Mouse (Mus musculus): ENCODE data around the gene Eif4e. TPM values are rescaled to one million over a fixed set of nuclear protein-coding genes. Genes with fewer than 3 reads are reported as not detected.

Eif4e gene
- polyA plus RNA-seq, 1 experiment from 2014 or later: 313 TPM

DNA sequence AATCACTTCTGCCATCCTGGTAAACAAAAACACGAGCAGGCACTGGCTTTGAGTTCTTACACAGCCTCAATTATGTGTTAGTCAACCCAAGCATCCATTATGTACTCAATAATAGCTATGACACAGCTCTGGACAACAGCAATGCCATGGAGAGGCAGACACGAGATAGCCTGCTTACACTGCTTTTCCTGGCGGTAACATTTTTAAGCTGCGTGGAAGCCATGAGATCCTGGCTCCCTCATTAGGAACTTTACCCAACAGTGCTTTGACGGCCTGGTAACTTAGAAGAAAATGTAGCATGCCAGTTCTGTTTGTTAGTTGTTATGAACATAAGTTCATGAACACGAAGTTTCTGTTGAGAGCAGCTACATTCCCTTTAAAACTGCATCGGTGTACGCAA, 485 bp upstream of the Eif4e start:
- Histone ChIP-seq H3K4me3 (replicated peaks) (no peak overlapping the region), H3K27me3 (replicated peaks) (no peaks in the 10 kb centered on the region), H3K36me3 (no peaks in the 10 kb centered on the region), H3K9ac (peak overlapping the region; percentile 67; the same call in 1 of the 2 replicates), H3K9me3 (no peaks in the 10 kb centered on the region), H3K4me2 (no peak overlapping the region), H3K27ac (no peak overlapping the region; the same call in 1 of the 2 replicates), H3K4me1 (peaks cover 5% of the 10 kb centered on the region)
- 70% methylated on average over 8 of the region's 8 CpGs for WGBS
- ATAC-seq (ENCODE audit: insufficient read depth, low FRiP score, low read depth): no peak

DNA sequence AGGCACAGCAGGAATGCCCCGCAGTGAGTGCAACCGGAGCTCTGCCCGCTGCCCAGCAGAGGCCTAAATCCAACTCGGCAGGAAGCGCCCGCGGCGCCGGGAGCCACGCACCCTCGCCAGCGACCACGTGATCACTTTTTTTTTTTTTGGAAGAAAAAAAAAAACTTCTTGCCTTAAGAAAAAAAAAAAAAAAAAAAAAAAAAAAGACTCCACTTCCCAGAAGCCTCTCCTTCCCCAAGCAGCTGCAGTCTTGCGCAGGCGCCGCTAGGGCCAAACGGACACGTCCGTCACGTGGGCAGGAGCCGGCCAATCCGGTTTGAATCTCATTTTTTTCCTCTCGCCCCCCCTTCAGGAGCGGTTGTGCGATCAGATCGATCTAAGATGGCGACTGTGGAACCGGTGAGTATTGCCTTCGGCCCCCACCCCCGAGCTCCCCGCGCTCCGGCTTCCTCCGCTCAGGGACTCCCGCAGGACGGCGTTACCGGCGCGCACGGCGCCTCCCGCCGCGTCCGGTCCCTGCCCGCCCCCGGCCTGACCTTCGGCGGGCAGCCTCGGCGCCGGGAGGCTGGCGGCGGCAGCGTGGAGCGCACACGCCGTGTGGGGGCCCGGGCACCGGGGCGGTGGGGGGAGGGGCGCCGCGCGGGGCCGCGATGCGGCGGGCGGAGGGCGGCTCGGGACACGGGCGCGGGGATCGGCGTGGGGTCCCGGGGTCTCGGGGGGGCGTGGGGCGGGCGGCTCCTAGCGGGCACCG, 1.1 kb downstream of the Eif4e start:
- Histone ChIP-seq H3K9ac (peak overlapping the region; percentile 80), H3K4me3 (replicated peaks) (peak overlapping the region; percentile 89), H3K4me1 (peaks cover 15% of the 10 kb centered on the region), H3K27ac (peak overlapping the region; percentile 95), H3K4me2 (peak overlapping the region; percentile 90), H3K9me3 (no peaks in the 10 kb centered on the region), H3K27me3 (replicated peaks) (no peaks in the 10 kb centered on the region), H3K36me3 (no peaks in the 10 kb centered on the region)
- peak; percentile 97 for ATAC-seq (ENCODE audit: insufficient read depth, low FRiP score, low read depth)
- WGBS: 1% methylated on average over 80 of the region's 85 CpGs

DNA sequence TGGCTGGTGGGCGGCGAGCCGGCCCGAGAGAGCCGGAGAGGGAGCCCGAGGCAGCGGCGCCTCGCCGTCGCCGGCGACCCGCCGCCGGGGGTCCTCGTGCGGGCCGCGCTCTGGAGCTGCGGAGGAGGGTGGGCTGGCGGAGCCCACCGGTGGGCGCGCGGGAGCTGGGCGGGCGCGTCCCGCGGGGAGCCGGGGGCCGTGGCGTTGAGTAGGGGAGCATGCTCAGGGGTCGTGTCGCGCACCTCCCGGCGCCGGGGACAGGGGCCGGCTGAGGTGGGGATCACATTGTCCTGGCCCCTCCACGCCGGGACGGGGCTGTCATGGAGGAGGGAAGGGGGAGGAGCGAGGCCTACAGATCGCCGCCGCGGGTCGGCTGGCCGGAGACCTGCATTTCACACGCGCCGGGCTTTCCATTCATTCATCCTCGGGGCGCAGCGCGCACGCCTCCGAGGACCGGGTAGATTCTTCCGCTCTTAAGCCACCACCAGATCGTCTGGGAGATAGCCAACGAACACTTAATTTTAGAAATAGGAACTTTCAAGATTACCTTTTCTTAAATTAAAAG, 1.8 kb downstream of the Eif4e start:
- H3K4me2 ChIP-seq: peak overlapping the region; percentile 68

GRCm38 (mm10) chr3:138528265-138528664, 2.3 kb downstream of the Eif4e start:
- WGBS: 2% methylated on average over 16 of the region's 16 CpGs
- H3K4me3 ChIP-seq (replicated peaks): peak overlapping the region; percentile 89

More for the DNA sequence above, 1.8 kb downstream of the Eif4e start:
- H3K27ac ChIP-seq: peak overlapping the region; percentile 91
- H3K27me3 ChIP-seq (replicated peaks): no peaks in the 10 kb centered on the region
- ATAC-seq (ENCODE audit: insufficient read depth, low FRiP score, low read depth): peak; percentile 41; the same call in 1 of the 2 replicates
- H3K36me3 ChIP-seq: no peaks in the 10 kb centered on the region
- peaks cover 19% of the 10 kb centered on the region for H3K4me1 ChIP-seq
- peak overlapping the region; percentile 80 for H3K9ac ChIP-seq
- no peaks in the 10 kb centered on the region for H3K9me3 ChIP-seq
- WGBS: 0% methylated on average over 51 of the region's 64 CpGs
- H3K4me3 ChIP-seq (replicated peaks): peak overlapping the region; percentile 89

DNA sequence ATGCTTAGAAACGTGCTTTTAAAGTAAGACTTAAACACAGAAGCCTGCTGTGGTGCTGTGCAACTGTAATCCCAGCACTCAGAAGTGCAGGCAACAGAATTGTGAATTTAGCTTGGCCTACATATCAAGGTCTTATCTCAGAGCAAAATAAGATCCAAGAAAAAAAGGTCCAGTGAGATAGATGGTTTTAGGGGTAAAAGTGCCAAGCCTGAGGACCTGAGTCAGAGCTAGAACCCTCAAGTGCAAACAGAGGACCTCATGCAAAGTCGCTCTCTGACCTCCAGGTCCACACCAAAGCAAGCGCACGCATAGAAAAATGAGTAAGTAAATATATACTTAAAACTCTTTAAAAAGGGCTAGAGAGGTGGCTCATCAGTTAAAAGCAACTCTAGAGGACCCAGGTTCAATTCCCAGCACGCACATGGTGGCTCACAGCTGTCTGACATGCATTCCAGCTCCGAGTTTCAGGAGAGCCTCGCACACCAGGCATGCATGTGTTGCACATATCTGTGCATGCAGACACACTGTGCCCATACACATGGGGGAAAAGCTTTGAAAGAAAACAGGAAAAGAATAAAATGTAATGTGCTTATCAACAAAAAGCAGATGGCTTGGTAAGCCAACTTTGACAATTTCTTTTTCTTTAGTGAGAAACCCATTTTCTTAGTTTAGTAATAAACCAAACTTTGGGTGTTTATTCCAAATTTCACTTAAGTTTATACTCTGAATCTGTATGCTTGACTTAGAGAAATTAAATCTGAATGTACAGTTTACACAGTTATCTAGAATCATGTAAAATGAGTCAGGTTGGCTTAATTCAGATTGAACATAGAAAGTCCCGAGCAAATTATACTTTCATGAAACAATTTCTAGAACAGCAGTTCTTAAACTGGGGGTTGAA, 4.8 kb downstream of the Eif4e start:
- peaks cover 18% of the 10 kb centered on the region for H3K4me1 ChIP-seq
- WGBS: 54% methylated on average over 8 of the region's 8 CpGs
- H3K4me2 ChIP-seq: no peak overlapping the region
- H3K4me3 ChIP-seq (replicated peaks): no peak overlapping the region
- no peaks in the 10 kb centered on the region for H3K9me3 ChIP-seq
- no peaks in the 10 kb centered on the region for H3K27me3 ChIP-seq (replicated peaks)
- no peak overlapping the region for H3K27ac ChIP-seq
- no peak overlapping the region for H3K9ac ChIP-seq
- no peaks in the 10 kb centered on the region for H3K36me3 ChIP-seq
- ATAC-seq (ENCODE audit: insufficient read depth, low FRiP score, low read depth): no peak

More at GRCm38 (mm10) chr3:138528265-138528664, 2.3 kb downstream of the Eif4e start:
- peak overlapping the region; percentile 68 for H3K4me2 ChIP-seq
- H3K4me1 ChIP-seq: peaks cover 20% of the 10 kb centered on the region
- no peak for ATAC-seq (ENCODE audit: insufficient read depth, low FRiP score, low read depth)
- no peaks in the 10 kb centered on the region for H3K9me3 ChIP-seq
- peak overlapping the region; percentile 80; the same call in 1 of the 2 replicates for H3K9ac ChIP-seq
- no peaks in the 10 kb centered on the region for H3K27me3 ChIP-seq (replicated peaks)
- H3K27ac ChIP-seq: no peak overlapping the region
- no peaks in the 10 kb centered on the region for H3K36me3 ChIP-seq

GRCm38 (mm10) chr3:138531479-138532181, 5.7 kb downstream of the Eif4e start:
- 41% methylated on average over 12 of the region's 12 CpGs for WGBS
- no peaks in the 10 kb centered on the region for H3K9me3 ChIP-seq
- no peak for ATAC-seq (ENCODE audit: insufficient read depth, low FRiP score, low read depth)
- H3K4me3 ChIP-seq (replicated peaks): no peak overlapping the region
- peaks cover 15% of the 10 kb centered on the region for H3K4me1 ChIP-seq
- 0 out of 2 replicates have a peak overlapping the region, but pooled peaks have one; percentile 3 for H3K4me2 ChIP-seq
- H3K27ac ChIP-seq: no peak overlapping the region
- H3K27me3 ChIP-seq (replicated peaks): no peaks in the 10 kb centered on the region
- H3K36me3 ChIP-seq: no peaks in the 10 kb centered on the region
- H3K9ac ChIP-seq: no peak overlapping the region

GRCm38 (mm10) chr3:138532764-138533163, 6.8 kb downstream of the Eif4e start:
- no peak for ATAC-seq (ENCODE audit: insufficient read depth, low FRiP score, low read depth)
- no peak overlapping the region for H3K4me3 ChIP-seq (replicated peaks)
- no peak overlapping the region for H3K27ac ChIP-seq
- no peaks in the 10 kb centered on the region for H3K9me3 ChIP-seq
- H3K4me1 ChIP-seq: peaks cover 15% of the 10 kb centered on the region
- no peak overlapping the region for H3K4me2 ChIP-seq
- no peaks in the 10 kb centered on the region for H3K27me3 ChIP-seq (replicated peaks)
- 45% methylated on average over 2 of the region's 2 CpGs for WGBS
- H3K36me3 ChIP-seq: no peaks in the 10 kb centered on the region
- no peak overlapping the region for H3K9ac ChIP-seq

GRCm38 (mm10) chr3:138536031-138536430, 10.1 kb downstream of the Eif4e start:
- WGBS: 89% methylated on average over 2 of the region's 2 CpGs
- H3K4me3 ChIP-seq (replicated peaks): no peak overlapping the region
- H3K27me3 ChIP-seq (replicated peaks): no peaks in the 10 kb centered on the region
- no peaks in the 10 kb centered on the region for H3K36me3 ChIP-seq
- ATAC-seq (ENCODE audit: insufficient read depth, low FRiP score, low read depth): no peak
- H3K9ac ChIP-seq: no peak overlapping the region
- peaks cover 10% of the 10 kb centered on the region for H3K4me1 ChIP-seq
- H3K27ac ChIP-seq: no peak overlapping the region
- H3K4me2 ChIP-seq: no peak overlapping the region
- no peaks in the 10 kb centered on the region for H3K9me3 ChIP-seq

GRCm38 (mm10) chr3:138542621-138543020, 16.6 kb downstream of the Eif4e start:
- Histone ChIP-seq H3K4me2 (no peak overlapping the region), H3K9ac (no peak overlapping the region), H3K9me3 (no peaks in the 10 kb centered on the region), H3K4me3 (replicated peaks) (no peak overlapping the region), H3K27me3 (replicated peaks) (no peaks in the 10 kb centered on the region), H3K4me1 (peaks cover 7% of the 10 kb centered on the region; the same call in 1 of the 2 replicates), H3K27ac (no peak overlapping the region), H3K36me3 (no peaks in the 10 kb centered on the region)
- WGBS: 48% methylated on average over 3 of the region's 3 CpGs
- ATAC-seq (ENCODE audit: insufficient read depth, low FRiP score, low read depth): no peak

DNA sequence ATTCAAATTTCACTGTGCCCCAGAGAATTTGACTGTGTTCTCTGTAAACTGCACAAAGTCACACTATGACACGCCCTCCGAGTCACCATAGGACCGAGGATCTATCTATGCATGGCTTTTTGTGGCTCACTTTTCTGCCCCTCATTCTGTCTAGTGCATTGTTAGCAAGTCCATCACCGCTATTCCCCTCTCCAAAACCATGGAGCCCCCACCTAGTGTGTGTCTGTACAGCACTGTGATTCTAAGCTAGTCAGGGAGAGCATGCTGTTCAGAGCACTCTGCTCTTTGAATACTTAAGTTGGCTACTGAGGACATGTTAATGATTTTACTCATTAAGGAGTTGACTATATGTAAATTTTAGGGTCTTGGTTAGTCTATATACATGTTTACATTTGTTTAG, 18.1 kb downstream of the Eif4e start:
- Histone ChIP-seq H3K9me3 (no peaks in the 10 kb centered on the region), H3K4me2 (no peak overlapping the region), H3K4me1 (peaks cover 7% of the 10 kb centered on the region; the same call in 1 of the 2 replicates), H3K9ac (no peak overlapping the region), H3K36me3 (no peaks in the 10 kb centered on the region), H3K27me3 (replicated peaks) (no peaks in the 10 kb centered on the region), H3K27ac (no peak overlapping the region), H3K4me3 (replicated peaks) (no peak overlapping the region)
- 82% methylated on average over 4 of the region's 4 CpGs for WGBS
- ATAC-seq (ENCODE audit: insufficient read depth, low FRiP score, low read depth): no peak

- H3K27me3 ChIP-seq (replicated peaks): no peaks in the 10 kb centered on the region
- no peak overlapping the region for H3K4me2 ChIP-seq
- H3K4me1 ChIP-seq: peaks cover 7% of the 10 kb centered on the region; the same call in 1 of the 2 replicates
- H3K36me3 ChIP-seq: peaks cover 14% of the 10 kb centered on the region; the same call in 1 of the 2 replicates
- H3K9me3 ChIP-seq: no peaks in the 10 kb centered on the region
- no peak overlapping the region for H3K4me3 ChIP-seq (replicated peaks)
- H3K9ac ChIP-seq: no peak overlapping the region
- no peak for ATAC-seq (ENCODE audit: insufficient read depth, low FRiP score, low read depth)
- no peak overlapping the region for H3K27ac ChIP-seq
- 88% methylated on average over 2 of the region's 2 CpGs for WGBS
Observed at GRCm38 (mm10) chr3:138546678-138547077, 20.7 kb downstream of the Eif4e start.

Measured in stomach, embryonic 15.5 days (tissue).